13 mouse cellular contexts compared by ENCODE assay signal in the genomic region with DNA sequence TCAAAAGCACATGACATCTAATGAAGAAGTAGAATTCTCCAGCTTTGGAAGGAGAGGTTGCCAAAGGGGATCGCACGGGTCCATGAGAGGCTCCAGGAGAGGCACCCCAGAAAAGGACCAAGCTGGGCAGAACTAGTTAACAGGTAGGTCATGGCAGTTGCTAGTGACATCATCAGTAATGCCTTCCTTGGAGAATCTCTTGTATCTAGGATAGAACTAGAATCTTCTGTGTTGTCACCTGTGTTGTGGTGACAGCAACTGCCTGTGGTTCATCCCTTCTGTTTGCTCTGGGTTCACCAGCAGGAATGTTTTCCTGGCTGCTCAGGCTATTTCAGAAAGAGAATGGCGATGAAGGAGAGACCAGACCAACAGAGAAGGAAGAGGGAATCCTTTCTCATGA. TPM values are rescaled to one million over a fixed set of nuclear protein-coding genes. Genes with fewer than 3 reads are reported as not detected.
"Had no signal": no experiment of that assay in that cellular context is flagged by ENCODE, and none has a peak within 500 bp of the region (broad histone marks: within the 10 kb centered on the region; RNA-seq: fewer than 3 reads in every experiment).

A gene (plus strand): TSS at position 301 of the 400 bp plus-strand sequence.

RNA-seq across cellular contexts. Expression of the gene that starts here (rescaled TPM):
- polyA plus RNA-seq: neural tube, embryonic 12.5 days; neural tube, embryonic 13.5 days; neural tube, embryonic 14.5 days; neural tube, embryonic 15.5 days; small intestine, adult 2 months; spleen, adult 2 months; stomach, embryonic 14.5 days; stomach, embryonic 15.5 days; stomach, embryonic 16.5 days; stomach, postnatal 0 days; thymus, adult 2 months; thymus, postnatal 0 days; urinary bladder, adult 2 months had no signal
